Mouse (Mus musculus) regulatory T cell (primary cell): ENCODE results near the gene Lrrfip1.

Experiments
- in situ Hi-C: fragments of 300-600 bp; cut with MboI, MseI; formaldehyde crosslinking; loops from one replicate; pipeline ENCODE4 v1.15.1; 2025; ENCODE audit warnings: high pct_unique_total_duplicates

The Lrrfip1 gene

GRCm38 (mm10) chr1:91122121-91122520 lies 123.6 kb downstream of the Lrrfip1 start:
- in situ Hi-C loops, result no loop called here

GRCm38 (mm10) chr1:91123004-91123403 lies 124.5 kb downstream of the Lrrfip1 start:
- in situ Hi-C loops, result no loop called here

- in situ Hi-C loops, result no loop called here
These were observed 124.9 kb downstream of the Lrrfip1 start for GRCm38 (mm10) chr1:91123466-91123865.

DNA sequence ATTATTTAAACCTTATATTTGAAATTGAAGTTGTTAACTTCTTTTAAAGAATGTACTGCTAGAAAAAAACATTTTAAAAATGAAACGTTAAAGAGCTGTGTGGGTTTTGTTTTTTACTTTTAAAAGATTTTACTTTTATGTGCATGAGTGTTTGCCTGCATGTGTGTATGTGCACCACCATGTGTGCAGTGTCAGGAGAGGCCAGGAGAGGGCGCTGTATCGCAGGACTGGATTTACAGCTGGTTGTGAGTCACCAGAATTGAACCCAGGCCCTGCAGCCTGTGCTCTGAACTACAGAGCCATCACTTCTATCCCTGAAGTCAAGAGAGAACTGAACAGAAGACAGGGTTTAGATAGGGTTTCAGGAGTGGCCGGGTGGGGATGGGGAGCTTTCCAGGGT lies 130.3 kb downstream of the Lrrfip1 start:
- in situ Hi-C loops, result no loop called here

- in situ Hi-C loops, result loop anchor here (5.0 kb wide), 1 partner anchor 35 kb away; no protein-coding TSS in a partner anchor
These were observed 138.5 kb downstream of the Lrrfip1 start for GRCm38 (mm10) chr1:91137036-91137435.

GRCm38 (mm10) chr1:91144813-91145212 lies 146.3 kb downstream of the Lrrfip1 start, which contains the start of gene Rbm44:
Rbm44 (plus strand) TSS chr1:91145089.
- in situ Hi-C loops, result no loop called here

- in situ Hi-C loops, result no loop called here
These were observed 153.0 kb downstream of the Lrrfip1 start for GRCm38 (mm10) chr1:91151509-91151908.

- in situ Hi-C loops, result loop anchor here (5.0 kb wide), 1 partner anchor 64 kb away; no protein-coding TSS in a partner anchor
These were observed 168.3 kb downstream of the Lrrfip1 start for GRCm38 (mm10) chr1:91166798-91167197.

DNA sequence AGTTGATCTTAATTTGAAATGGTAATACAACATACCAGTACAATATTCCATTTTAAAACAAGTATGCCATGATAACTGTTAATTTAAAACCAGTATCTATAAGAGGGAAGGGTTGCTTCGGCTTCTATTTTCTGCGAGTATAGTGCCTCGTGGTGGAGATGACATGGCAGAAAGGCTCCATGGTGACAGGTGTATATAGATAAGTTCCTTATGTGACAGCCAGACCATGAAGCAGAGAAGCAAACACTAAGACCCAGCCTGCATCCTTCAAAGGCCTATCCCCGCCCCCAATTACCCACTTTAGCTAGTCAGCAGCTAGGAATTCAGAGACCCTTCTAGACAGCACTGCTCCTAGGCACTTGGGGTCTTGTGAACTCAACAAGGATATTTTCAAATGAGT lies 170.6 kb downstream of the Lrrfip1 start:
- in situ Hi-C loops, result loop anchor here (5.0 kb wide), 1 partner anchor 67 kb away; no protein-coding TSS in a partner anchor

- in situ Hi-C loops, result loop anchor here (5.0 kb wide), 1 partner anchor 37 kb away; no protein-coding TSS in a partner anchor
These were observed 176.3 kb downstream of the Lrrfip1 start for GRCm38 (mm10) chr1:91174796-91175195.

DNA sequence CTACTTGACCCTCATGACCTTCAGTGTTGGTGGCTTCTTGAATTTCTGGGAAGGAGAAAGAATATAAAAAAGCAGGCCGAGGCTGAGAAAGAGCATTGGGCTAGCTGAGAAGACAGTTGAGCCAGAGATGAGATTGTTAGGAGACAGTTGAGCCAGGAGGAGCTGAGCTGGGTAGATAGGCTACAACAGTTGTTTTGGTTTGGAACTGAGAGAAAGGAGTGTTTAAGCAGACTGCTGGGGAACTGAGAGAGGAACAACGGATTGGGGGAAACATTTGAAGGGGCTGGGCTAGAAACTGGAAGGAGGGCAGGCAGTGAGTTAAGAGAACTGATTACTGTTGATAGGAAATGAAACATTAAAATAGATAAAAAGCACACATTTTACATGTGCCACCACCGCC lies 177.5 kb downstream of the Lrrfip1 start:
- in situ Hi-C loops, result no loop called here

DNA sequence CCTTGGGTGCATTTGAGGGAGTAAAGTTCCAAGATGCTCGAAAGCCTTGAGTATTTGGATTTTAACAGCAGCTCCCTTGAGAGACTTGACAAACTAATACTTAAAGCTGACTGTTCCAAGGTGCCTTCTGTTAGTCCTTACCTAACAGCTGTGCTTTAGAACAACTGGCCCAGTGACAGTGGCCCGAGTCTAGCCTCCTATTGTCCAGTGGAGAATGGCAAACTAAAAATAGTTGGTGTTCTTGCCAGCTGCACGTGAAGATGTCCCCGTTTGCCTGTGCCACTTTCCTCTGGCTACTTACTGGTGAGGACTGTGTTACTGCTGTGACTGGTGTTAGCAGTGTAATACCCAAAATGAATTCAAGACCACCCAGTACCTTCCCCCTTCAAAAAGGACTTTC lies 178.3 kb downstream of the Lrrfip1 start:
- in situ Hi-C loops, result no loop called here
